Mouse (Mus musculus) frontal cortex, postnatal 25 days (tissue): Measurements from ENCODE around the gene Lrrc1.

Source experiments
- DNase-seq, 2 experiments: peaks; one replicate each; pipeline ENCODE4 v3.0.0; 2022; ENCODE audit warnings: low spot score in 2 of 2

Lrrc1 gene

DNA sequence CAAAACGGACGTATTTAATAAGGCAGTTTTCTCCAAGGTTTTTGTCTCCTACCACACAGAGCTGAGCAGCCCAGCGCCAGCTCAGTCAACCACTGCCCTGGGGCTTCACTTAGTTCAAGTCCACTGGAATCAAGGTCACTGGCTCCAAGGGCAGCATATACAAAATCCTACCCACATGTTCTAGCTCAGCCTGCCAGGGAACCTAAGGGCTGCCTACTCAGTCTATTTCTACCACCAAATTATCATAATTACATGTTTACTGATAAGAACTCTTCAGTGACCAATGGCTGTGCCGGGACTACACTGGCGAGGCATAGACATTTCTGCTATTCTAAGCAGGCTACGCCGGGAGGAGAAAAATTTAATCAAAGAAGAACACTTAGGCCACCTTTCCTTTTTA lies 80.8 kb downstream of the Lrrc1 start:
- DNase-seq: no peak

GRCm38 (mm10) chr9:77463195-77463594 lies 81.5 kb downstream of the Lrrc1 start:
- DNase-seq: no peak

DNA sequence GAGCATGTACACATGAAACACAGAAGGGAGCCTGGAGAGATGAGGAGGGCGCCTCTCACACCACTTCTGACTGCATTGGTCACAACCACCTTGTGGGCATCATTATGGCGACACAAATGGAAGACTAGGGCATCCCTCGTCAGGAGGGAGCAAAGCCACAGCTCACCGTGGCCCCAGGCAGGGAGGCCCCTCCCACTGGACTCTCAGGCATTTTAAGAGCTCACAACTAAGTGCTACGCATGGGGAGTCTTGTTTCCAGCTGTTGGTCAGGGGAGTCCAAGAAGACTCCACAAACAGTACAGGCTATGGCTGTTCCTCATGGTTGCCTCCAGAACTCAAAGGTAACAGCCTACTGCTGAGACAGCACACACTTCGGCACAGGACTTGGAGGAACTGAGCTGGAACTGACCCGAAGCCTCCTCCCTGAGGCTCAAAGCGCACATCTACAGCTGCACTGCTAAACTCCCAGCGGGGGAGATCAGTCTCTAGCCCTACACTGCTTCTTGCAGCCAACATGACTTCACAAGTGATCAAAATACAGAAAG lies 83.2 kb downstream of the Lrrc1 start:
- no peak for DNase-seq

GRCm38 (mm10) chr9:77460408-77460807 lies 84.3 kb downstream of the Lrrc1 start:
- DNase-seq: no peak

- DNase-seq: no peak
Measured at GRCm38 (mm10) chr9:77459365-77459764, 85.3 kb downstream of the Lrrc1 start.

DNA sequence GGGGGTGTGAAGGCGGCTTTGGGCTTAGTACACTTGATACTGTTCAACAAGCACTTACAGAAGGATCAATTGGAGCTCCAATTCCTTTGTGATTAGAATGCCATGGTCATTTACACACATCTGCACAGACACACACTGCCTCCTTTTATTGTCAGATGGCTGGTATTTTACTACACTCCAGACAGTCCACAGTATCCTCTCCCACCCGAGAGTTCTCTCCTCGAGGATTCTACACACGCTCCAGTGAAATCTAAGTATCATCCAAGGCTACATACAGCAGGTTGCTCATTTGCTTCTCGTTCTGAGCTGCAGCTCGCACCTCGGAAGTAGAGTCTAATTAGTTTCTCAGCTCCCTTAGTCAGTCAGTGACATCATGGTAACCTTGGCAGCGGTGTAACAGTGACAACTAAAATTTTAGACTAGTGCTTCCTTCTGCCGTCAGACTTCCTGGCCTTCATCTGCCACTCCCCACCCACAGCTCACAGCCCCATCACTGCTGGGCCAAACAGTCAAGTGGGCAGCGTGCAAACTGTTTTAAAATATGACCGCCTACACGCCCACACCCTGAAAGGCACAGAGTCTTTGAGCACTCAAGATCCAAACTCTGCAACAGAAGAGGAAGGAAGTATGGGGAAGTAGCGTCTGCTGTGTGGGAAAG lies 88.4 kb downstream of the Lrrc1 start:
- peak in 1 of 2 experiments; percentile 28 for DNase-seq

DNA sequence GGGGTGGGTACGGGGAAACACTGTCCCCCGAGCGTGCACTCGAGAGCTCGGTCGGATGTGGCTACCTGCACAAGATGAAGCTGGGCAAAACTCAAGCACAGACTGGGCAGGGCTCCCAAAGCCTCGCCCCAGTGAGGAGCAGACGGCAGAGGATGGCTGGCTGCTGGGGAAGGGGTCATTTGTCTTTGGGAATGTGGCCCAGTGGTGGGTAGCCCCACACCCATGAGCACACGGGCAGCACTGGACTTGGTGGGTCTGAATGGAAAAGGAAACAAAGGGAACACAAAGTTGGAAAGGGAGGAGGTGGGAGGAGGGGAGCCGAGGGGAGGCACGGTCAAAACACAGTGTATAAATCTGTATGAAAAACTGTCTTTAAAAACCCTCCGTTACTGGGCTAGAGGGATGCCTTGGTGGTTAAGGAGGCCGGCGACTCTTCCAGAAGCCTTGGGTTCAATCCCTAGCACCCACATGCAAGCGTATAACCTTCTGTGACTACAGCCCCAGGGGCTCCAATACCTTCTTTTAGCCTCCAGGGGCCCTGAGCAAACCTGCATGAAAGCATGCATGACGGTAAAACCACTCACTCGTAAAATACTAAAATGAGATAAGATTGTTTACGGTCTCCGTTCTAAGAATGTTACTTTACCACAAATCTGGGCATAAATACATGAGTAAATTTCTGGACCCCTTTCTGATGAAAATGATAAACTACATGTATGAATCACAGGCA lies 89.1 kb downstream of the Lrrc1 start:
- DNase-seq: no peak

DNA sequence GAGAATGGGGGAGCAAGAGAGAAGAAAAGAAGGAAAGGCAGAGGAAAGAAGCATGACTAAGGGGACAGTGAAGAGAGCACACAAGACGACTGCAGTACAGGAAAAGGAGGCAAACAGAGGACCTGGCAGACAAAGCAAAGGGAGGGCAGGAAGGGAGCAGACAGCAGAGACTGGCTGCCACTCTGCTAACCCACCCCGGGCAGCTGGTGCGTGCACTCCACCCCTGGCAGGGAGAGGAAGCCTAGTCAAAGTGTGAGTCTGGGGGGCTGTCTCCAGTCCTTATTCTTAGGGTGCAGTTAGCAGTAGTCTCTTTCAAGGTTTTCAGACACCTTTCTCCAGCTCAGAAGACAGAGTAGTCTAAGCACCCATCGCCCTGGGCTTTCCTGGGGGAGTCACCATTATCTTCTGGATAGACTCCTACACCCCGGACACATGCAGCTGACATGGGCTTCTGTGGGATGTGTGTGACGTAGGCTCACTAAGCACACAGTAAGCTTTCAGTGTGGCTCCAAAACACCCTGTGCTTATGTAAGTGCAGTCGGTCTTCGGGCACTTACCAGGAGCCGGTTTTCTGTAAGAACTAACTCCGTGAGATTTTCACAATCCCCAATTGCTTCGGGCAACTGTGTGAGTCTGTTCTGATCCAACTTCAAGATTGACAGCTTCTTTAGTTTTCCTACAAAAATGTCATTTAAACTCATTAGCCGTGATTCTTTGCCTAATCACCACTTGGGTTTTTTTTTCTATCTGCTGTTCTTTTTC lies 92.4 kb downstream of the Lrrc1 start:
- no peak for DNase-seq

DNA sequence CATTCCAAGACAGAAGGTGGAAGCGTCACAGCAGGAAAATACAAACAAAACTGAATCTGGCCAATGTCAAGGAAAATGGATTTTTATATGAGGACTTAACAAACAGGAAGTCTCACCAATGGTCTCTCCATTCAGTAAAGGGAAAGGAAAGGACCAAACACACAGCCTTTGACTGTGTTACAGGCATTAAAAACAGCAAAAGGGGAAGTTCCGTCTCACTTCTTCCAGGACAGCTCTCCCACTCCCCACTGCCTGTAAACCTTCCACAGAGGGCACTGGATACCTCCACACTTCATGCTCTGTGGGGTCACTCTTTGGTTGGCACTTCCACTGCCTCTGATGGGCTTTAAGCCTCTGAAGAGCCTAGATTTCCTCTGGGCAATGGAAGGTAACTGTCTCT lies 94.2 kb downstream of the Lrrc1 start:
- no peak for DNase-seq

- no peak for DNase-seq
Measured at GRCm38 (mm10) chr9:77444876-77445275, 99.8 kb downstream of the Lrrc1 start.

- DNase-seq: no peak
Measured at GRCm38 (mm10) chr9:77439371-77439770, 105.3 kb downstream of the Lrrc1 start.

DNA sequence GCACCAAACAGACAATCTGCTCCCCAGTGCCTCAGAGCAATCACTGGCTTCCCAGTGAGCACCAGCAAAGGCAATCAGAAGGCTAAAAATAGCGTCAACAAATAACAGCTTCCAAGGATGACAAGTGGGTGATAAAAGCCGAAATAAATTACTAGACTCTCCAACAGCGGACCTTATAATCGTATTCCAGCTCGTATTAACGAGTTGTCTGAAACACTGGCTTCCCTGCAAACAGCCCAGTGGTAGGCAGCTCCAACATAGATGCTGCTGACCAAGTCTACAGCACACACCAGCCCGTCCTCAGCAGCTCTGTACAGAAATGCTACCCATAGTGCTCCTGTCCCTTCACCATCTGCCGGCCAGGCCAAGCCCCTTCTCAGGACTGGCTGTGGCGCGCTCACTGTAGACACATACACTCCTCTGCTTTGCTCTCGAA lies 105.8 kb downstream of the Lrrc1 start:
- DNase-seq: no peak

GRCm38 (mm10) chr9:77437131-77437530 lies 107.5 kb downstream of the Lrrc1 start:
- DNase-seq: no peak

DNA sequence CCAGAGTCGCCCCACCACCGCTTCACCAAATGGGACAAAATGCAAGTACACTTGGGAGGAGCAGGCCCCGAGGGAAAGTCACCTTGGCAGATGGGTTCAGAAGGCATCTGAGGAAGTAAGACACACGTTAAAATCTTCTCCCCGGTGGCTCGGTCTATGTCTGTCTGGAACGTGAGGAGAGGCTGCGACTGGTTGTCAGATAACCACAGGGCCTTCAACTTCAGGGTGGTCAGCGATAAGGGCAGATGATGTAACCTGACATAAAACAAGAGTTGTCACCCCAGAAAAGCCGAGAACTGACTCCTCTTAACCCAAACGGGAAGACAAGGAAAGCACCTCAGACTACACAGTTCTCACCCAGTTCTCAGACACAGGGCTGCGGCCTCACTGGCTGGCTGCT lies 109.7 kb downstream of the Lrrc1 start:
- no peak for DNase-seq

DNA sequence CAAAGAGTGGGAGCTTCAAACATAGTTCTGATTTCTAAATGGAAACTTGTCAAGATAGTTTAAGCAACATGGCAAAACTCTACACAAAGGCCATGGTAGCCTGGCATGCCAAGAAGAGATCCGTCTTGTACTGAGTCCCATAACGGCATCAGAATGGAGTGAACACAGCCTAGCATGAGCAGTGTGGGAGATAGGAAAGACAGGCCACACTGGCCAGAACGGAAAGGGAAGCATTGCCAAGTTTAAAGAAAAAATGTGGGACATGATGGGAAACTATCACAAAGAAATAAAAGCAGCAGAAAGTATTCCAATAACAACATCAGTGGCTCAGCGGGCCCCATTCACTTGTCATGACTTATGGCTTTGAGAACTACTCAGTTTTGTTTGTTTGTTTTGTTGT lies 111.2 kb downstream of the Lrrc1 start:
- DNase-seq: no peak

GRCm38 (mm10) chr9:77432030-77432429 lies 112.6 kb downstream of the Lrrc1 start:
- no peak for DNase-seq

GRCm38 (mm10) chr9:77430413-77431087 lies 114.1 kb downstream of the Lrrc1 start:
- DNase-seq: no peak

GRCm38 (mm10) chr9:77429230-77430015 lies 115.2 kb downstream of the Lrrc1 start:
- DNase-seq: no peak

- no peak for DNase-seq
Measured at GRCm38 (mm10) chr9:77428748-77429140, 115.9 kb downstream of the Lrrc1 start.

DNA sequence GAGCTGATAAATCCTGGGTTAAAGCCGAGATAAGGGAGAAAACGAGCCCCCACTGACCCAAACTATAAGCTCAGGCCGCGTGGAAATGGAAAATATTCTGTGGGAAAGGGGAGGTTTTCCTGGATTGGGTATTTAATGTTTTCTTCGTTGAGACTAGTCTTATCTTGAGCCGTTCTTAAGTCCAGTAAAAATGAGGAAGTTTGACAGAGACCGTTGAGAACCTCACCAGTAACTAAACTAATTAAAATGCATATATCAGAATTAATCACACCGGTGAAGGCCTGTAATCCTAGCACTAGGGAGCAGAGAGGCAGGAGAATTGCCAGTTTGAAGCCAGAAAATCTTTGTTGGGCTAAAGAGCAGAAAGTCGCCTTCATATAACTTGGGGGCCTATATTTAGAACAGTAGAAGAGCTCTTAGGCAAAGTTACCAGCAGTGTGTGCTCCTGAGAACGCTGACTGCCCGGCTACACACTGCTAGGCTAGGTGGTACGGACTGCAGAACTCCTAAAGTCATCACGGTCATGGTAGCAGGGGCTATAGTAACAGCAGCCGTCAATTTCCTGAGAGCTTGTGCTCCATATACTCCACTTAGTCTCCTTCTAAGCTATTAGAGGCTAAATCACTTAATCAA lies 116.4 kb downstream of the Lrrc1 start:
- DNase-seq: no peak
